Mouse (Mus musculus) cortical plate, adult 2 months (tissue): ENCODE results near the gene Dnajc16.

Experiments
- CTCF ChIP-seq: fragments of 200-500 bp; IDR thresholded peaks from 2 replicates; pipeline ENCODE4 v1.5.1; 2011; ENCODE audit warnings: mild to moderate bottlenecking, control low read depth, low read length; ENCODE audit not compliant: insufficient read depth; ENCODE audit errors: extremely low read depth
- POLR2A ChIP-seq: fragments of 200-500 bp; IDR thresholded peaks from 2 replicates; pipeline ENCODE4 v1.6.1; 2011; ENCODE audit warnings: mild to moderate bottlenecking, low read length, control low read depth; ENCODE audit not compliant: insufficient read depth; ENCODE audit errors: extremely low read depth

DNA sequence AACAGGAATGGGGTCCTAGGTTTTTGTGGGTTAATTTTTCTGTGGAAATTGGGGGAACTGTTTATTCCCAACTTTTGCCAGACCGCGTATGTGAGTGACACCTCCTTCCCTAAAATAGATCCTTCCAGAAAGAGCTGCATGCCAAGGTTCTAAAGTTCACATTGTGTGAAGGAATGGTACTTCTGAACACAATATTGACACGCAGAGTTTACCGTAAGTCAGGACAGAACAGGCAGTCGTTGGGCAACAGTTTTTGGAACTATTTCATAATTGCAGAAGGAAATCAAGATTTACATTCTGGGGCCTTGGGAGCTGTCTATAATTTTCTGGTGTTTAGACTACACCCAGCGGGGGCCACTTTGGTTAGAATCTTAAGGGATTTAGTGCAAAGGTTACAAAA lies 68.8 kb downstream of the Dnajc16 start:
- no peak for TF ChIP-seq POLR2A
- no peak for TF ChIP-seq CTCF
